Mouse (Mus musculus) ES-E14 (cell line): Measurements from ENCODE around the gene Rraga. TPM values are rescaled to one million over a fixed set of nuclear protein-coding genes. Genes with fewer than 3 reads are reported as not detected.

ENCODE experiments used
- DNase-seq: peaks from one replicate; pipeline ENCODE4 v3.0.0-alpha.2; 2013; ENCODE audit warnings: low read depth, low spot score
- H3K27ac ChIP-seq: 2 replicates; pipeline ENCODE4 v1.5.1; 2012; ENCODE audit warnings: low read depth, mild to moderate bottlenecking, low read length, moderate library complexity, mixed read lengths; ENCODE audit not compliant: poor library complexity, insufficient read depth, severe bottlenecking
- H3K36me3 ChIP-seq: 2 replicates; pipeline ENCODE4 v1.6.1; 2012; ENCODE audit warnings: mild to moderate bottlenecking, low read length, moderate library complexity, mixed read lengths; ENCODE audit not compliant: control insufficient read depth, poor library complexity, insufficient read depth, severe bottlenecking
- H3K4me1 ChIP-seq, 2 experiments: fragments of 150-350 bp in 1 of 2; sonication (generic) in 1 of 2; 2 replicates each; pipeline ENCODE4 v1.6.1; 2012; ENCODE audit warnings: low read length in 2 of 2, mild to moderate bottlenecking in 1 of 2, mixed read lengths in 1 of 2; ENCODE audit not compliant: control insufficient read depth in 2 of 2, insufficient read depth in 2 of 2, poor library complexity in 1 of 2
- H3K4me3 ChIP-seq, 2 experiments: fragments of 150-350 bp in 1 of 2; sonication (generic) in 1 of 2; 2 replicates each; pipeline ENCODE4 v1.5.1; 2012; ENCODE audit warnings: low read length in 2 of 2, low read depth in 1 of 2, mild to moderate bottlenecking in 1 of 2, mixed read lengths in 1 of 2; ENCODE audit not compliant: insufficient read depth in 1 of 2, poor library complexity in 1 of 2, severe bottlenecking in 1 of 2
- H3K9ac ChIP-seq: 2 replicates; pipeline ENCODE4 v1.6.1; 2012; ENCODE audit warnings: low read depth, mild to moderate bottlenecking, low read length, mixed read lengths; ENCODE audit not compliant: poor library complexity, insufficient read depth, severe bottlenecking
- H3K9me3 ChIP-seq: fragments of 150-350 bp; sonication (generic); 2 replicates; pipeline ENCODE4 v1.6.1; 2012; ENCODE audit warnings: low read depth, mild to moderate bottlenecking, low read length; ENCODE audit not compliant: control insufficient read depth, insufficient read depth
- CHD2 ChIP-seq: IDR thresholded peaks from 2 replicates; pipeline ENCODE4 v1.6.1; 2014; ENCODE audit warnings: mild to moderate bottlenecking, low read depth, low read length, inconsistent platforms
- HCFC1 ChIP-seq: IDR thresholded peaks from 2 replicates; pipeline ENCODE4 v1.6.1; 2012; ENCODE audit warnings: low read length, inconsistent platforms, borderline replicate concordance; ENCODE audit not compliant: insufficient read depth
- MAFK ChIP-seq: IDR thresholded peaks from 2 replicates; pipeline ENCODE4 v1.6.1; 2014; ENCODE audit warnings: mild to moderate bottlenecking, low read depth, low read length, inconsistent platforms; ENCODE audit not compliant: insufficient read depth
- ZC3H11A ChIP-seq: IDR thresholded peaks from 2 replicates; pipeline ENCODE4 v1.6.1; 2012; ENCODE audit warnings: low read depth, mild to moderate bottlenecking, inconsistent platforms, low read length, borderline replicate concordance
- ZNF384 ChIP-seq: IDR thresholded peaks from 2 replicates; pipeline ENCODE4 v1.6.1; 2012; ENCODE audit warnings: low read depth, low read length, inconsistent platforms
- in situ Hi-C, 2 experiments: fragments of 600-800 bp; cut with MboI; formaldehyde crosslinking; loops; one replicate each; pipeline ENCODE4 v1.15.1; 2025; ENCODE audit warnings: low sequenced_read_pairs in 2 of 2, inconsistent platforms in 1 of 2; ENCODE audit not compliant: unreplicated experiment in 2 of 2
- total RNA-seq: library from RNA; depleted of rRNA; stranded (reverse); fragments of 300-350 nt; gene quantifications from 2 replicates; pipeline ENCODE4 v1.2.3, GENCODE M21; 2012

Gene Rraga
- total RNA-seq, 1 experiment: 22.8 TPM

DNA sequence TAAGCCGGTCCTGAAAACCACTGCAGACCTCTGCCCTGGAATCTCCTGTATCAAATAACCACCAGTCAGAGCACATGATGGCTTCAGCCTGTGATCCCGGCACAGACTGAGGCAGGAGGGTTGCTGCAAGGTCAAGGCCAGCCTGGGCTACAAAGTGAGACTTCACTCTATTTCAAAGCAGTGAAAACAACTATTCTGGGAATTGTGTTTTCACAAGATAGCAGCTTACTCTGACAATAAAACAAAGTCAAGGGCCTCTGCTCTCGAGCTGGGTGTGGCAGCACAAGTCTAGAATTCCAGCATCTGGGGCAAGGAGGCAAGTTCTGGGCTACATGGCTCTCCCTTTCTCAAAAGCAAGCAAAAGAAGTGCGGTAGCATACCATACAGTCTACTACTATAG, 16.5 kb upstream of the Rraga start:
- in situ Hi-C loops: no loop called here
- H3K9me3 ChIP-seq: no peaks in the 10 kb centered on the region

DNA sequence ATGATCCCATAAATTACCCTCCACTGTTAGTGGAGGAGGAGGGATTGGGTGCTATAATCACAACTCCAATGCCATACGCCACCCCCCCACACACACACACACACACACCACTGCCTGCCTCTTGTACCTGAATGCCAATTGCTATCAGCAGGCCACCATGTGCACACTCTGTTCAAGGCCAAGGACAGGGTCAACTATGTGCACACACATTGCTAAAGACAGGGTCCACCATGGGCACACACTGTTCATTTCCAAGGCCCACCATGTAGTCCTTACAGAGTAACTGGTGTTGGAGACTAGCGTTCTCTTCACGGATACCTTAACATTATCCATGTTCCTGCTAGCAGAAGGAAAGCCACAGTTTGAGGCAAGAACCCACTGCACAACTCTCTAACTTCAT, 14.4 kb upstream of the Rraga start:
- Histone ChIP-seq H3K4me3 (no peak overlapping the region), H3K9ac (no peak overlapping the region), H3K4me1 (no peaks in the 10 kb centered on the region), H3K36me3 (no peaks in the 10 kb centered on the region), H3K9me3 (no peaks in the 10 kb centered on the region), H3K27ac (no peak overlapping the region)
- TF ChIP-seq ZNF384: no peak
- no peak for TF ChIP-seq HCFC1
- no peak for TF ChIP-seq CHD2
- TF ChIP-seq MAFK: no peak
- TF ChIP-seq ZC3H11A: no peak
- in situ Hi-C loops: no loop called here
- DNase-seq: no peak

More for the DNA sequence above, 16.5 kb upstream of the Rraga start:
- Histone ChIP-seq H3K9ac (no peak overlapping the region), H3K27ac (no peak overlapping the region), H3K4me3 (no peak overlapping the region), H3K36me3 (no peaks in the 10 kb centered on the region), H3K4me1 (no peaks in the 10 kb centered on the region)
- TF ChIP-seq CHD2 (no peak), HCFC1 (no peak), ZNF384 (no peak), ZC3H11A (no peak), MAFK (no peak)
- no peak for DNase-seq

DNA sequence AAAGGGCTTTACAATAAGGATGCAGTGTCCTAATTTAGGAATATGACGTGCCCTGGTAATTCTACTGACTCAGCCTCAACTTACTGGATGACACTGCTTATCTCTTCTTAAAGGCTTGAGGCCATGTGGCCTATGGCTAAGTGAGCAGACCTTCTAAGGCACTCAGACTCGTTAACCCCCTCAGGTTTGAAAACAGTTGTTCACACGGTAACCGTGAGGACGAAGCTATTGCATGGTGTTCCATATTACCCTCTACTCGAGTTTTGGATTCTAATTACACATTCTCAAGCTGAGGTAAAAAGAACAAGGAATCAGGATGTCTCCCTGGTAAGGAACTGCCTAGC, 557 bp upstream of the Rraga start:
- Histone ChIP-seq H3K9me3 (no peaks in the 10 kb centered on the region), H3K9ac (peak overlapping the region; percentile 77), H3K36me3 (no peaks in the 10 kb centered on the region), H3K27ac (peak overlapping the region; percentile 71; the same call in 1 of the 2 replicates), H3K4me3 (peak overlapping the region; percentile 67 to 89), H3K4me1 (no peaks in the 10 kb centered on the region)
- TF ChIP-seq ZC3H11A: no peak
- TF ChIP-seq MAFK: 0 out of 2 replicates have a peak, but pooled peaks have one; percentile 6
- in situ Hi-C loops: no loop called here
- no peak for DNase-seq

DNA sequence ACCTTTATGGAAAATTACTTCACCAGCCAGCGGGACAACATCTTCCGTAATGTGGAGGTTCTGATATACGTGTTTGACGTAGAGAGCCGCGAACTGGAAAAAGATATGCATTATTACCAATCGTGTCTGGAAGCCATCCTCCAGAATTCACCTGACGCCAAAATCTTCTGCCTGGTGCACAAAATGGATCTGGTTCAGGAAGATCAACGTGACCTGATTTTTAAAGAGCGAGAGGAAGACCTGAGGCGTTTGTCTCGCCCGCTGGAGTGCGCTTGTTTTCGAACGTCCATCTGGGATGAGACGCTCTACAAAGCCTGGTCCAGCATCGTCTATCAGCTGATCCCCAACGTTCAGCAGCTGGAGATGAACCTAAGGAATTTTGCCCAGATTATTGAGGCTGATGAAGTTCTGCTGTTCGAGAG, 663 bp downstream of the Rraga start:
- TF ChIP-seq ZNF384 (no peak), CHD2 (peak; percentile 10; the same call in 1 of the 2 replicates)
- H3K27ac ChIP-seq: peak overlapping the region; percentile 77
- DNase-seq: no peak
- H3K4me3 ChIP-seq: peak overlapping the region; percentile 68 to 89
- in situ Hi-C loops: no loop called here
- H3K4me1 ChIP-seq: no peaks in the 10 kb centered on the region
- H3K9me3 ChIP-seq: no peaks in the 10 kb centered on the region
- no peaks in the 10 kb centered on the region for H3K36me3 ChIP-seq
- H3K9ac ChIP-seq: peak overlapping the region; percentile 97

DNA sequence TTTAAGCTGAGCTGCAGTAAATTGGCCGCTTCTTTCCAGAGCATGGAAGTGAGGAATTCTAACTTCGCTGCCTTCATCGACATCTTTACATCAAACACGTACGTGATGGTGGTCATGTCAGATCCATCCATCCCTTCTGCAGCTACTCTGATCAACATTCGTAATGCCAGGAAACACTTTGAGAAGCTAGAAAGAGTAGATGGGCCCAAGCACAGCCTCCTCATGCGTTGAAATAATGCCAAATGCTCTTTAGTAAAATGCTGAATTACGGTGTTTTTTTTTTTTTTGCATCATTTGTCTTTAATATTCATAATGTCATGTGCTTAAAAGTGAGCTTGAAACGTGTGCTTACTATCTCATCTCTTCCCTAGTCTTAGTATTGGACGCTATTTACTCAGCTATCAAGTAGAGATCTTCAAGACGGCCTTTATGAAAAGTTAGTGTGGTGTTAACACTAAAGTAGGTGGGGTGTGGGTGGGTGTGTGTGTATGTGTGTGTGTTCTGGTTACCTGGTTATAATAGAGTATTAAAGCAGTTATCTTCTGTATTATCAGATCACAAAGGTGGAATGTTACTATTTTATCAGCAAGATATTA, 1.3 kb downstream of the Rraga start:
- H3K36me3 ChIP-seq: no peaks in the 10 kb centered on the region; the same call in 1 of the 2 replicates
- DNase-seq: no peak
- no peaks in the 10 kb centered on the region for H3K4me1 ChIP-seq
- H3K4me3 ChIP-seq: peak overlapping the region; percentile 68 to 89
- TF ChIP-seq MAFK (no peak), CHD2 (no peak), ZNF384 (no peak), HCFC1 (no peak), ZC3H11A (no peak)
- H3K27ac ChIP-seq: no peak overlapping the region
- peak overlapping the region; percentile 97 for H3K9ac ChIP-seq
- in situ Hi-C loops: no loop called here
- no peaks in the 10 kb centered on the region for H3K9me3 ChIP-seq
